Mouse (Mus musculus) gastrocnemius, adult 8-10 months (tissue): ENCODE data around the gene Bckdha. TPM values are rescaled to one million over a fixed set of nuclear protein-coding genes. Genes with fewer than 3 reads are reported as not detected.

Experiments
- DNase-seq, 2 experiments: peaks; one replicate each; pipeline ENCODE4 v3.0.0; 2022; ENCODE audit warnings: low spot score in 2 of 2
- total RNA-seq, 4 experiments: library from RNA; stranded (reverse); gene quantifications; 2 replicates each; pipeline ENCODE4 v1.2.4; 2022

Bckdha gene
- total RNA-seq, 4 experiments from 2014 or later: 116 to 140 (median 128) TPM

DNA sequence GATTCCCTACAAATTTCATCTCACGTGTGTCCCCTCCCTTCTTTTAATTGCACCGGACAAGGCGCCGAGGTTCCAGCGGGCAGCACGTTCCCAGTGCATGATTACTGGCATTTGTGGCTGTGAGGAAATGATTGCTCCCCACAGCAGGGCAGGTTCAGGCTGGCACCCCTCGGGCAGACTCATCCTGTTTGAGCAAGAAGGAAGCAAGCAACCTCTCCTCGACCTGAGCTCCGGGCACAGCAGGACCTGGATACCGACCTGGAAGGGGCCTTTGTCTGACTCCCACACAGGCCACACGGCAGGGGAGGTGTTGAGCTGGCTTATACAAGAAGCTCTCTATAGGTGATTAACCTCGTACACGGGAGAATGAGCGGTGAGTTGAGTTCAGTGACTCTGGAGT is 13.7 kb downstream of the Bckdha start:
- DNase-seq: no peak

GRCm38 (mm10) chr7:25644631-25645030 is 14.2 kb downstream of the Bckdha start:
- DNase-seq: no peak

DNA sequence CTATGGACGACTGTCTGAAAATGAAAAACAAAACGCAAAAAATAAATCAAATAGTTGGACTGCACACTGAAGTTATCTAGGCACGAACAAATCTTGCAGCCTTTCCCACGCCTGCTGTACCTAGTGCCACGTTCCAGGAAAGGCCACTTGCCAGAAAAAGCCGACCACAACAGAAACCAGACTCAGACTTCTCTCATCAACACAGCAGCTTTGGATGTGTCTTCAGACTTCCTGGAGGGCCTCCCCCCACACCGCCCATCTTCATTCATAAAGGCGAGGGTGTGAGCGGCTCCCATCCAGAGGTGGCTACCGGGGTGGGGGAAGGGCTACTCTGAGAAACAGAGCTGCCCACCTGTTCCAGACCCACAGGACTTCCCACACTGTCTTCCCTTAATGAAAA is 14.6 kb downstream of the Bckdha start:
- DNase-seq: no peak

GRCm38 (mm10) chr7:25639754-25640153 is 19.0 kb downstream of the Bckdha start:
- no peak for DNase-seq

GRCm38 (mm10) chr7:25637099-25637498 is 21.7 kb downstream of the Bckdha start:
- DNase-seq: no peak

DNA sequence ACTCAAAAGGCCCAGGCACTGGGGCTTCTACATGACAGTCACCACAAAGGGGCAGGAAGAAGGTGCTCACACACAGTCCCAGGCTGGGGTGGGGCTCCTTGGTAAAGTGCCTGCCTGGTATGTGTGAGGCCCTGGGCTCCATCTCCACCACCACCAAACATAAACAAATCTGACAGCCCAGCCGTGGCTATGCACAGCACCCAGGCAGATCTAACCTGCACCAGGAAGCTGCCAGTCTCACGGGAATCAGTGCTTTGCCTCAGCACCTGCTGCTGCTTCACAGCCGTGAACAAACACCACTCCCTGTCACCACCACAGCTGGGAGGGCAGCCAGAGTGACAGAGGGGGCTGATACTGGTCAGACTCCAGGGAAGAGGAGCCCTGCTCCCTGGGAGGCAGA is 22.4 kb downstream of the Bckdha start:
- no peak for DNase-seq

- DNase-seq: no peak
Observed at GRCm38 (mm10) chr7:25632679-25633078, 26.1 kb downstream of the Bckdha start.

DNA sequence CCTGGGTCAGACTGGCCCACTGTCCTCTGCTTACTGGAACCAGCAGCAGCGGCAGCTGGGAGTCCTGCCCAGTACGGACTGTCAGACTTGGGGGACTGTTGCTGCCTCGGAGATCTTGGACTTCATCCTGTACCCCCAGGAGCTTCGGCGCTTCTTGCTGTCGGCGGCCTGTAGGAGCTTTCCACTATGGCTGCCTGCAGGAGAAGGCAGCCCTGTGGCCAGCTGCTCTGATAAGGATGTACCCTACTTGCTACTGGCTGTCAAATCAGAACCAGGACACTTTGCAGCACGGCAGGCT is 30.5 kb downstream of the Bckdha start:
- DNase-seq: no peak

DNA sequence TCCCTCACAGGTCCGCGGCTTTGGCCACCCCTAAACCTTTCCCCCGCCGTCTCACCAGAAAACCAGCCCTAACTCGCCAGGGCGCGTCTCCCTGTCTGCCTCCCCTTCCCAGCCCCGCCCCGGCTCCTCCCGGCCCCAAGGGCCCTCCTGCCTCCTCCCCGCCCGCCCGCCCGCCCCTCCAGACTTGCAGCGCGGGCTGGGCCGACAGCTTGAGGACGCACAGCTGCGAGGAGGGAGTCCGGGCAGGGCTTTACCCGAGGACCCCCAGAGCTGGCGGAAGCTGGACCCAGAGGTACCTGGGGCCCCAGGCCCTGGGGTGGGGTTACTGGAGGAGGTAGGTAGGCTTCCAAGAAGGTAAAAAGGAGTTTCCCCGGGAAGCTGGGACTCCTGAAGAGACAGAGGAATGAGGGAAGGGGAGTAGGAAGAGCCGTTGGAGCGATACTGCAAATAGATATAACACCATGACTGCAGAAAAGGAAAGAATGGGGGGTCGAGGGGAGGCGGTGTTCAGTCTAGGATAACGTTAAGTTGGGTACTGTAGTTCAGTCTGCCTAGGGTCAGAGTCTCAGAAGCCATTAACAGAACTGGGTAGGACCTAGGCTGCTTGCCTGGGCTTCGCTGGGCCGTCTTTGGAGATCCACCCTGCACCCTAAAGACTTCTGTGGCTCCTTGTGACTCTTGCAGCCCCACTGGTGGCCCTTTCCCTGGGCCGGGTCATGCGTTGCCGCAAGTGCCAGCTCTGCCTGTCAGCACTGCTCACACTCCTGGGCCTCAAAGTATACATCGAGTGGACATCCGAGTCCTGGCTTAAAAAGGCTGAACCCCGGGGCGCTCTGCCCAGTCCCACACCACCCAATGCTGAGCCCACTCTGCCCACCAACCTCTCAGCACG is 31.1 kb downstream of the Bckdha start:
- DNase-seq: peak; percentile 38 to 60

DNA sequence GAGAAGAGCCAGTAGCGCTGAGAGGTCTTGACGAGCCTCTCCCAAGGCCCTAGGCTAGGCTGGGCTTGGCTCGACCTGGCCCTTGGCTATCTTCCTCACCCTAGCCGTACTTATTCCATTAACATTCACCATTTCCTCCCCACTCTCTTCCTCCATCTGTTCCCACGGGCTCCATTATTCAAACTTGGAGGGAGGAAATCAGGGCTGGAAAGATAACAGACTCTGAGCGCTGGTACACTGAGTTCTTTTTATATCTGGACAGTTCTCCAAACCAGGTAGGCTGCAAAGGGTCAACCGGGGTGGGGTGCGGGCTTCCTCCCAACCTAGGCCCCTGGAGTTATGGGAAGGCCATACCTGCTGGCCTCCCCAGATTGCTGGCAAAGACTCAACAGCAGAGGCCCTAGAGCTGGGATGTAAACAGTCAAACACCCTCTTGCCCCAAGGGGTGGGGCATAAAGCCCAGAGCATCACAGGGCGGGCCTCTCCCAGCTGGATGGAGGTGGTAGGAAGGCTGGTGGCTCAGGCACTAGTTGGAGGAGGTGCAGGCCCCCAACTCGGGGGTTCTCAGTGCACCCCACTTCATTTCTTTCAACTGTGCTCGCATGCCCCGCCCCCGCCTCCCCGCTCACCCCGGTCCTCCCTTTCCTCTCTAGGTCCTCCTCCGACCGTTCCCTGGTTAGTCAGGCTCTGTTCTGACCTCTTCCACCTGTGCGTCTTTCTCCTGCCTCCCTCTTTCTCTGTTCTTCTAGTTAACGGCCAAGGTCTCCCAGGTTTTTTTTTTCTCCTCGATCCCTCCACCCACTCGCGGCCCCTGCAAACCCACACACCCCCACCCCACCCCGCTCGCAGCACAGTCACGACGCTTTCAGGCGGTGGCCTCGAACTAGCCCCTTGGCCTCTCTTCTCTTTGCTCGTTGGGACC is 32.0 kb downstream of the Bckdha start, which contains the start of gene B3gnt8:
TSS of gene B3gnt8 (plus strand) at position 146 of the 922 bp plus-strand sequence.
- DNase-seq: peak; percentile 32 to 64

DNA sequence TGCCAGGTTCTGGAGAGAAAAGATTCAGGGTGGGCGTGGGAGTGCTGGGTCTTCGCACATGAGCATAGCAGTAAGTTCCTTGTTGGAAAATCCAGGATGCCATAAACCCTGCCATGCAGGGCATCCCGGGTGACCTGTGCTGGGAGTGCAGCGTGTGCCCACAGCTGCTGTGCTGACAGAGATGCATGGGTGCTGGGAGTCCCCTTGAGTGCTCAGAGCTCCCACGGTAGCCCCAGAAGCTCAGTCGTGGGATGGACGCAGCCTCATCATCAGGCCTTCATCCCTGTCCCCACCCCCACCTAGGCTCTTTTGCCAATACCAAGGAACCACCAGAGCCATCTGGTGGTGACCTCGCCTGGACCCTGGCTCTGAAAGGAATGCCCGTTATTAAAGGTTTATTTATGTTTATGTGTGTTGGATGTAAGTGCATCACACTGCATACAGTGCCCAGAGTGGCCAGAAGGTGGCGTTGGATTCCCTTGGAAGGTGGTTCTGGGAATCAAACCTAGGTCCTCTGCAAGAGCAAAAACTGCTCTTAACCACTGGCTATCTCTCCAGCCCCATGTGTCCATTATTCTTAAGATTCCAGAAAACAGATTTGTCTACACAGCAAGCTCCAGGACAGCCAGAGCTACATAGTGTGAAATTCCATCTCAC is 33.1 kb downstream of the Bckdha start:
- no peak for DNase-seq

- no peak for DNase-seq
Observed at GRCm38 (mm10) chr7:25624851-25625250, 33.9 kb downstream of the Bckdha start.

- DNase-seq: no peak
Observed at GRCm38 (mm10) chr7:25623857-25624370, 34.9 kb downstream of the Bckdha start.

GRCm38 (mm10) chr7:25620751-25621150 is 38.0 kb downstream of the Bckdha start:
- no peak for DNase-seq

GRCm38 (mm10) chr7:25620101-25620500 is 38.7 kb downstream of the Bckdha start:
- DNase-seq: no peak

DNA sequence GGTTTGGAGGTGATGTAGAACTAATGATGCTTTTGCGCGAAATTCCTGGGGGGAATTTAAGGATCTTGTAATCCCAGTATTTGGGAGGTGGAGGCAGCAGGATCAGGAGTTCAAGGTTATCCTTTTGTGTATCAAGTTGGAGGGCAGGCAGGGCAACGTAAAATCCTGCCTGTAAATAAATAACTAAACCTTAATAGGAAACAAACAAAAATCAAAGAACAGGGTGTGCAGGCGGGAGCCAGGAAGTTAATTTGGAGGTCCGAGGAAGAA is 39.1 kb downstream of the Bckdha start:
- no peak for DNase-seq

GRCm38 (mm10) chr7:25618865-25619721 is 39.7 kb downstream of the Bckdha start, which contains the start of gene Dmac2:
Dmac2 (plus strand) TSS chr7:25619414.
- peak; percentile 89 to 91 for DNase-seq

- no peak for DNase-seq
Observed at GRCm38 (mm10) chr7:25617376-25618160, 41.2 kb downstream of the Bckdha start.

GRCm38 (mm10) chr7:25615706-25616011 is 43.1 kb downstream of the Bckdha start, which contains the start of gene Erich4:
Erich4 (minus strand) TSS chr7:25615892.
- DNase-seq: no peak
